Mouse (Mus musculus) liver, embryonic 13.5 days (tissue): Measurements from ENCODE around the gene Med24. TPM values are rescaled to one million over a fixed set of nuclear protein-coding genes. Genes with fewer than 3 reads are reported as not detected.
"Not testable (repeated sequence)": the region's sequence is repeated elsewhere in the genome, so short reads cannot be mapped to it uniquely, and the experiment has no call there.

Experiments
- ATAC-seq: fragments of 200-750 bp; cut with Nextera tagmentation; 2 replicates; pipeline ENCODE4 v1.8.0; 2017; ENCODE audit warnings: low read depth, mild to moderate bottlenecking, moderate number of reproducible peaks, moderate library complexity
- DNase-seq: peaks from one replicate; pipeline ENCODE4 v3.0.0; 2022
- H3K27ac ChIP-seq: fragments of 300-500 bp; sonication (generic); 2 replicates; pipeline ENCODE4 v1.5.1; 2015; ENCODE audit warnings: moderate library complexity, mild to moderate bottlenecking, inconsistent platforms
- H3K27me3 ChIP-seq: fragments of 300-500 bp; sonication (generic); 2 replicates; pipeline ENCODE4 v1.6.1; 2015; ENCODE audit warnings: mild to moderate bottlenecking, inconsistent platforms
- H3K36me3 ChIP-seq: fragments of 300-500 bp; sonication (generic); 2 replicates; pipeline ENCODE4 v1.6.1; 2015; ENCODE audit warnings: mild to moderate bottlenecking, inconsistent platforms
- H3K4me1 ChIP-seq: fragments of 300-500 bp; sonication (generic); replicated peaks from 2 replicates; pipeline ENCODE4 v1.6.1; 2015; ENCODE audit warnings: inconsistent platforms
- H3K4me2 ChIP-seq: fragments of 300-500 bp; sonication (generic); 2 replicates; pipeline ENCODE4 v1.6.1; 2015; ENCODE audit warnings: inconsistent platforms, mild to moderate bottlenecking, moderate library complexity
- H3K4me3 ChIP-seq: fragments of 300-500 bp; sonication (generic); replicated peaks from 2 replicates; pipeline ENCODE4 v1.5.1; 2015; ENCODE audit warnings: mild to moderate bottlenecking, inconsistent platforms
- H3K9ac ChIP-seq: fragments of 300-500 bp; sonication (generic); 2 replicates; pipeline ENCODE4 v1.6.1; 2015; ENCODE audit warnings: mild to moderate bottlenecking, inconsistent platforms
- H3K9me3 ChIP-seq: fragments of 300-500 bp; sonication (generic); replicated peaks from 2 replicates; pipeline ENCODE4 v1.6.1; 2016; ENCODE audit warnings: inconsistent platforms
- WGBS: fragments of 180-500 bp; shearing (Covaris S2); methylation state at CpG from one replicate; pipeline ENCODE4 v1.1.7; 2015; ENCODE audit not compliant: insufficient replicate concordance; 5-methylcytosine and 5-hydroxymethylcytosine counted together
- polyA plus RNA-seq: library from polyadenylated mRNA; unstranded; fragments of >200 nt; fragmentation: Nextera tagmentation; extraction: Ambion mirVana; gene quantifications from 2 replicates; pipeline ENCODE4 v1.2.1, GENCODE M21; 2015

Med24 gene
- polyA plus RNA-seq, 1 experiment from 2014 or later, result 27.6 TPM

- ATAC-seq (no peak), DNase-seq (no peak)
- Histone ChIP-seq H3K36me3 (no peaks in the 10 kb centered on the region), H3K4me3 (no peak overlapping the region), H3K9ac (no peak overlapping the region), H3K4me2 (no peak overlapping the region), H3K27me3 (no peaks in the 10 kb centered on the region), H3K9me3 (peaks cover 5% of the 10 kb centered on the region; the same call in 1 of the 2 replicates), H3K4me1 (peaks cover 19% of the 10 kb centered on the region), H3K27ac (no peak overlapping the region)
- WGBS, result 61% methylated on average over 3 of the region's 3 CpGs
Measured at GRCm38 (mm10) chr11:98734020-98734419, 4.8 kb upstream of the Med24 start.

- DNase-seq (no peak), ATAC-seq (no peak)
- peaks cover 16% of the 10 kb centered on the region for H3K4me1 ChIP-seq
- peaks cover 8% of the 10 kb centered on the region for H3K36me3 ChIP-seq
- no peak overlapping the region for H3K9ac ChIP-seq
- peaks cover 5% of the 10 kb centered on the region; the same call in 1 of the 2 replicates for H3K9me3 ChIP-seq
- H3K27me3 ChIP-seq, result no peaks in the 10 kb centered on the region
- 70% methylated on average over 5 of the region's 5 CpGs for WGBS
- H3K27ac ChIP-seq, result no peak overlapping the region
- H3K4me3 ChIP-seq, result no peak overlapping the region
- no peak overlapping the region for H3K4me2 ChIP-seq
Measured at GRCm38 (mm10) chr11:98731134-98731533, 1.9 kb upstream of the Med24 start.

DNA sequence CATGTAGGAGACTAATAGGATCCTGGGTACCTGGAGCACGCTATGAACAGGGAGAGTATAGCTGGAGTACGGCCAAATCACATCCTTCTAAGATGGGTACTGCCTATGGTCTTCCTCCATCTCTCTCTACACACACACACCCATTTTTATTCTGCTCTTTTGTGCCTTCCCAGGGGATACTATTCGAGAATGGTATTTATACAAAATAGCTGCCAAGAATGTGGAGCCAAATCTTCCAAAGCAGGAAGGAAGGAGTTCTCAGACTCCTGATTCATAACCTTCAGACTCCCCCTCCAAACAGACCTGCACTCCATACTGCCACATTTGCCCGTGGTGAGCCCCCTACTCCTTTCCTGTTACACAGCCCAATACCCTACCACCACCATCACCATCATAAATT is 1.5 kb upstream of the Med24 start:
- WGBS, result 55% methylated on average over 4 of the region's 4 CpGs
- H3K4me1 ChIP-seq, result peaks cover 20% of the 10 kb centered on the region

DNA sequence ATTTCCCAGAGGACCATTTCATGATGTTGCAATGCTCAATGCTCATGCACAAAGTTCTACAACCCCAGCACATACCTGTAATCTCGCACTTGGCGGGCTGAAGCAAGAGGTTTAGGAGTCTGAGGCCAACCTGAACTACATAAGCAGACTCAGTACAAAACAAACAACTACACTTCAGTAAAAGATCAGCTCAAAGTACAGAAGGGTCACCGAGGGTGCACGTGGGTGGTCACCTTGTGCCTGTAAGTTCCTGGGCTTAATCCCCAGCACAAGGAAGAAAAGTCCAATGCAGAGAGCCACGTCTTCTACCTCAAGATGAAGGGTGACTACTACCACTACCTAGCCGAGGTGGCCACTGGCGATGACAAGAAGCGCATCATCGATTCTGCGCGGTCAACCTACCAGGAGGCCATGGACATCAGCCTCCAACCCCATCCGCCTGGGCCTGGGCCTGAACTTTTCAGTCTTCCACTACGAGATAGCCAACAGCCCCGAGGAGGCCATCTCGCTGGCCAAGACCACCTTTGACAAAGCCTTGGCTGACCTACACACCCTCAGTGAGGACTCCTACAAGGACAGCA is 3.2 kb downstream of the Med24 start:
- DNase-seq, result no peak
- no peak for ATAC-seq
- WGBS, result 86% methylated on average over 15 of the region's 15 CpGs
- Histone ChIP-seq H3K9ac (no peak overlapping the region), H3K27me3 (no peaks in the 10 kb centered on the region), H3K4me2 (no peak overlapping the region), H3K4me3 (no peak overlapping the region), H3K4me1 (peaks cover 29% of the 10 kb centered on the region), H3K9me3 (no peaks in the 10 kb centered on the region), H3K36me3 (peaks cover 27% of the 10 kb centered on the region), H3K27ac (no peak overlapping the region)

More for the DNA sequence above, 1.5 kb upstream of the Med24 start:
- DNase-seq, result no peak
- ATAC-seq, result no peak
- no peak overlapping the region for H3K27ac ChIP-seq
- no peak overlapping the region for H3K9ac ChIP-seq
- H3K4me2 ChIP-seq, result no peak overlapping the region
- no peak overlapping the region for H3K4me3 ChIP-seq
- H3K9me3 ChIP-seq, result peaks cover 5% of the 10 kb centered on the region; the same call in 1 of the 2 replicates
- no peaks in the 10 kb centered on the region for H3K27me3 ChIP-seq
- peaks cover 12% of the 10 kb centered on the region for H3K36me3 ChIP-seq

DNA sequence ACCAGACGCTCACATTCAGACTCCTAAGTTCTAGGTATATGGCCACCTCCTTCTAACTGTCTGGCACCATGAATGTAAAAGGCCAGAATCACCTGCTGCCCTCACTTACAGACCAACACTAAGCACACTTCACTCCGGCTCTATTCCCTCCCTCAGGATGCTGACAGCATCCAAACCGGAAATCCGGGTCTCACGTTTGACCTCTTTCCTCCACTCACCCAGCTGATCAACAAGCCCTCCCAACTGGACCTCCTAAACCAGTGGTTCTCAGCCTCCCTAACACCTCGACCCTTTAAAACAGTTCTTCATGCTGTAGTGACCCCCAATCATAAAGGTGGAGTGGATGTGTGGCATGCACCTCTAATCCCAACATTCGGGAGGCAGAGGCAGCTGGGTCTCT is 6.1 kb downstream of the Med24 start:
- Histone ChIP-seq H3K4me2 (no peak overlapping the region), H3K27me3 (no peaks in the 10 kb centered on the region), H3K9ac (no peak overlapping the region), H3K27ac (no peak overlapping the region), H3K9me3 (no peaks in the 10 kb centered on the region), H3K4me1 (peaks cover 35% of the 10 kb centered on the region), H3K36me3 (peaks cover 31% of the 10 kb centered on the region), H3K4me3 (no peak overlapping the region)
- ATAC-seq (no peak), DNase-seq (no peak)
- WGBS, result 64% methylated on average over 7 of the region's 7 CpGs

- WGBS, result 75% methylated on average over 24 of the region's 24 CpGs
- H3K27me3 ChIP-seq, result no peaks in the 10 kb centered on the region
- H3K9me3 ChIP-seq, result no peaks in the 10 kb centered on the region
- peaks cover 36% of the 10 kb centered on the region for H3K4me1 ChIP-seq
- no peak for ATAC-seq
- DNase-seq, result no peak
- peaks cover 37% of the 10 kb centered on the region for H3K36me3 ChIP-seq
- H3K4me3 ChIP-seq, result no peak overlapping the region
- H3K9ac ChIP-seq, result no peak overlapping the region
- no peak overlapping the region for H3K4me2 ChIP-seq
- H3K27ac ChIP-seq, result no peak overlapping the region
Measured at GRCm38 (mm10) chr11:98721458-98722226, 7.6 kb downstream of the Med24 start.

DNA sequence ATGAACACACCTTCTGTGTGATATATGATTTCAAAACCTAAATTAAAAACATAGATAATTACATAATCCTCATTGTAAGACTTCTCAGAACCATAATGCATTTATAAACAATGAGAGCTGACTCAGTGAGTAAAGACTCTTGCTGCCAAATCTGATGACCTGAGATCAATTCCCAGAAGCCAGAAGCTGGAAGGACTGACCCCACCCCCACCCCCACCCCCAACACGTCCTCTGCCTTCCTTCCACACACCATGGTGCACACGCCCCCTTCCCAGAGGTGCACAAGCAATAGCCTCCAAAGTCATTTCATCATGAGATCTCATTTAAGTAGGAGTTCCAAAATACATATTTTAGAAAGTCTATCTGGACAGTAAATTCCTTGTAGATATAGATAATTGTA is 8.5 kb downstream of the Med24 start:
- H3K9me3 ChIP-seq, result no peaks in the 10 kb centered on the region
- peaks cover 32% of the 10 kb centered on the region for H3K4me1 ChIP-seq
- H3K36me3 ChIP-seq, result peaks cover 41% of the 10 kb centered on the region
- WGBS, result 65% methylated on average over 2 of the region's 2 CpGs
- H3K4me2 ChIP-seq, result no peak overlapping the region
- no peak for ATAC-seq
- no peak overlapping the region for H3K27ac ChIP-seq
- no peak overlapping the region for H3K9ac ChIP-seq
- no peak overlapping the region for H3K4me3 ChIP-seq
- no peaks in the 10 kb centered on the region for H3K27me3 ChIP-seq
- DNase-seq, result no peak

GRCm38 (mm10) chr11:98717904-98718303 is 11.3 kb downstream of the Med24 start:
- Histone ChIP-seq H3K9ac (no peak overlapping the region), H3K4me3 (no peak overlapping the region), H3K4me2 (no peak overlapping the region), H3K9me3 (no peaks in the 10 kb centered on the region), H3K4me1 (peaks cover 32% of the 10 kb centered on the region), H3K27me3 (no peaks in the 10 kb centered on the region), H3K36me3 (peaks cover 53% of the 10 kb centered on the region), H3K27ac (no peak overlapping the region)
- no peak for ATAC-seq
- no peak for DNase-seq
- WGBS, result 29% methylated on average over 13 of the region's 13 CpGs

DNA sequence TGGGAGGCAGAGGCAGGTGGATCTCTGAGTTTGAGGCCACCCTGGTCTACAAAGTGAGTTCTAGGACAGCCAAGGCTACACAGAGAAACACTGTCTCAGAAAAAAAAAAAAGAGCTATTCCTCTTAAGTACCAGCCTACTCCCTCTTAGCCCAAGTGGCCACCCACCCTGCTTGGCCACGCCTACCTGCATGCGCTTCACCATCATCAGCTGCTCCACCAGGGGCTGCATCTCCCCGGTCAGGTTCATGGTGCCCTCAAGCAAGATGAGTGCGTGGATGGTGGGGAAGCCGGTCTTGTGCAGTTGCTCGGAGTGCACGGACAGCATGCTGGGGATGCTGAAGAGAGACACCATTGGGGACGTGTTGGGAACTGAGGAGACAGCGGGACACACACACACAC is 13.3 kb downstream of the Med24 start:
- ATAC-seq, result no peak
- no peaks in the 10 kb centered on the region for H3K9me3 ChIP-seq

GRCm38 (mm10) chr11:98713703-98714102 is 15.5 kb downstream of the Med24 start:
- Histone ChIP-seq H3K36me3 (peaks cover 83% of the 10 kb centered on the region), H3K4me3 (no peak overlapping the region), H3K4me2 (no peak overlapping the region), H3K9ac (no peak overlapping the region), H3K9me3 (no peaks in the 10 kb centered on the region), H3K4me1 (peaks cover 38% of the 10 kb centered on the region), H3K27ac (no peak overlapping the region), H3K27me3 (no peaks in the 10 kb centered on the region)
- DNase-seq (no peak), ATAC-seq (no peak)
- 75% methylated on average over 12 of the region's 12 CpGs for WGBS

More for the DNA sequence above, 13.3 kb downstream of the Med24 start:
- Histone ChIP-seq H3K4me1 (peaks cover 29% of the 10 kb centered on the region), H3K27me3 (no peaks in the 10 kb centered on the region), H3K9ac (no peak overlapping the region), H3K27ac (no peak overlapping the region), H3K4me3 (no peak overlapping the region), H3K4me2 (no peak overlapping the region), H3K36me3 (peaks cover 68% of the 10 kb centered on the region)
- 88% methylated on average over 9 of the region's 9 CpGs for WGBS
- no peak for DNase-seq

- not testable (repeated sequence) for H3K9ac ChIP-seq, H3K9me3 ChIP-seq, H3K4me3 ChIP-seq, DNase-seq, H3K4me2 ChIP-seq, ATAC-seq, H3K27me3 ChIP-seq
- H3K4me1 ChIP-seq, result peaks cover 40% of the 10 kb centered on the region
- peak overlapping the region; percentile 21; the same call in 1 of the 2 replicates for H3K27ac ChIP-seq
- H3K36me3 ChIP-seq, result peaks cover 86% of the 10 kb centered on the region
- WGBS, result 73% methylated on average over 6 of the region's 6 CpGs
Measured at GRCm38 (mm10) chr11:98712009-98712408, 17.2 kb downstream of the Med24 start.
